Mouse (Mus musculus): ENCODE measurements around the gene Cd300lf. TPM values are rescaled to one million over a fixed set of nuclear protein-coding genes. Genes with fewer than 3 reads are reported as not detected.

Gene Cd300lf
- polyA plus RNA-seq, 1 experiment, result 1.2 TPM

DNA sequence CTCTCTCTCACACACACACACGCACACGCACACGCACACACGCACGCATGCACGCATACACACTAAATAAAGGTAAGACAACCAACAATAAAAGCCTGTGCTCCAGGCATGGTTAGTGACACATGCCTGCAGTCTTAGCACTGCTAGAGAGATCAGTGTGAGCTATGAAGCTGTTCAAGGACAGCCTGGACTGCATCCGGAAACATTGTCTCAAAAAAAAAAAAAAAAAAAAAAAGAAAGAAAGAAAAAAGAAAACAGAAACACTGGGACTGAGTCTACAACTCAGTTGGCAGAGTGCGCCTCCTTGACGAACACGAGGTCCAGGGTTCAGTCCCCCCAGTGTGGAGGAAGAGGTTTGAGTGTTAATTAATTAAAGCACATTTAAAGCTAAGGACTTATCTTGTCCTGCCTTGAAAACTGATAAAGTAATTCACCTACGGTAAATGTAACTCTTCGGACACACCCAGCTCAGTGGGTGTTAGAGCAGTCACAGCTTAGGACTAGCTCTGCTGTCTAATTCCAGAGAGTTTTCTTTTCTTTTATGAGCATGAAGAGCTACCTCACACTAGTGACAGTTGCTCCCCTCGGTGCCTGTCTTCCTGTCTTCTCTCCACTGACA, 4.2 kb downstream of the Cd300lf start:
- H3K27ac ChIP-seq (ENCODE audit: insufficient read depth, low read depth, low read length), result no peak overlapping the region
- no peak for TF ChIP-seq POLR2A (IDR thresholded peaks at IDR 0.05; ENCODE audit: low read depth, low read length)
- no peak for TF ChIP-seq CTCF (conservative IDR thresholded peaks at IDR 0.05; ENCODE audit: insufficient read depth, insufficient read length, low read depth, low read length)
- H3K36me3 ChIP-seq (ENCODE audit: control insufficient read depth, insufficient read depth, low read length), result no peaks in the 10 kb centered on the region
- no peaks in the 10 kb centered on the region; the same call in 1 of the 2 replicates for H3K27me3 ChIP-seq (replicated peaks; ENCODE audit: control insufficient read depth, insufficient read depth, low read length)
- 82% methylated on average over 13 of the region's 13 CpGs for WGBS
- no peak for DNase-seq
- no peak overlapping the region for H3K4me3 ChIP-seq (ENCODE audit: insufficient read depth, low read depth, low read length)
- H3K4me1 ChIP-seq (ENCODE audit: control insufficient read depth, insufficient read depth, low read length), result no peaks in the 10 kb centered on the region

DNA sequence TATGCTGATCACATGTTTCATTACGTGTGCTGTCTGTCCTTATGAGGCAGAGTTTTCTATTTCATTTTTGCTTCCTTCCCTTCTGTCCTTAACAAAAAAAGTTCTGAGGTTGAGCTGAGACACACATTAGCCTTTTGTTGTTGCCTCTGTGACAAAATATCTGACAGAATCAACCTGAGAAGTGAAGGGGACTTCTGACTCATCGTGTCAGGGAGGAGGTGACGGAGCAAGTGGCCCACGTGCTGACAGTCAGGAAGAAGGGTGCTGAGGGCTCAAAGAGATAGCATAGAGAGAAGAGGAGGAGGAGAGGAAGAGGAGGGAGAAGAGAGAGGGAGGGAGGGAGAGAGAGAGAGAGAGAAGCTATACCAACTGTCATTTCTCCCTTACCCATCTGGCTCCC, 5.3 kb downstream of the Cd300lf start:
- TF ChIP-seq POLR2A (IDR thresholded peaks at IDR 0.05; ENCODE audit: low read depth, low read length), result no peak
- no peak for TF ChIP-seq CTCF (conservative IDR thresholded peaks at IDR 0.05; ENCODE audit: insufficient read depth, insufficient read length, low read depth, low read length)
- DNase-seq, result no peak
- 65% methylated on average over 4 of the region's 4 CpGs for WGBS
- Histone ChIP-seq H3K4me3 (ENCODE audit: insufficient read depth, low read depth, low read length) (no peak overlapping the region), H3K4me1 (ENCODE audit: control insufficient read depth, insufficient read depth, low read length) (no peaks in the 10 kb centered on the region), H3K27me3 (replicated peaks; ENCODE audit: control insufficient read depth, insufficient read depth, low read length) (no peaks in the 10 kb centered on the region), H3K36me3 (ENCODE audit: control insufficient read depth, insufficient read depth, low read length) (no peaks in the 10 kb centered on the region), H3K27ac (ENCODE audit: insufficient read depth, low read depth, low read length) (no peak overlapping the region)

- H3K27ac ChIP-seq (ENCODE audit: insufficient read depth, low read depth, low read length), result no peak overlapping the region
- H3K4me1 ChIP-seq (ENCODE audit: control insufficient read depth, insufficient read depth, low read length), result no peaks in the 10 kb centered on the region
- TF ChIP-seq CTCF (conservative IDR thresholded peaks at IDR 0.05; ENCODE audit: insufficient read depth, insufficient read length, low read depth, low read length) (no peak), POLR2A (IDR thresholded peaks at IDR 0.05; ENCODE audit: low read depth, low read length) (no peak)
- DNase-seq, result no peak
- WGBS, result 59% methylated on average over 9 of the region's 9 CpGs
- no peaks in the 10 kb centered on the region for H3K36me3 ChIP-seq (ENCODE audit: control insufficient read depth, insufficient read depth, low read length)
- no peaks in the 10 kb centered on the region for H3K27me3 ChIP-seq (replicated peaks; ENCODE audit: control insufficient read depth, insufficient read depth, low read length)
- H3K4me3 ChIP-seq (ENCODE audit: insufficient read depth, low read depth, low read length), result no peak overlapping the region
Measured at GRCm38 (mm10) chr11:115119409-115119808, 14.4 kb downstream of the Cd300lf start.

DNA sequence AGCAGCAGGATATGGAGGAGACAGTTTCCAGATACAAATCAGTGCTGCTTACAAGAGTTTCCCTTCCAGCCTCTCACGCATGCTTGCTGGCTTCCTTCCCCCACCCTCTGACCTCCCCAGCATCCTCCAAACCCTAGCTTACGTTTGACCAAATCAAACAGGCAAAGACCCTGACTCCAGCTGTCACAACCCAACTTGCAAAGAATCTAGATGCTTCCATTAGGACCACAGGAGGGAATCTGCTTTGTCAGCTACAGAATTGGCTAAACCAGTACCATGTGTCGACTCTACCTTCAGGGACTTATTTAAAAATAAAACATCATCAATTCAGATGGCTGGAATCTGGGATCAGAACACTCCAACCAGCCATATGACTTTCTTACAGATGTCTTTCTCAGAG, 21.6 kb downstream of the Cd300lf start:
- H3K27ac ChIP-seq (ENCODE audit: insufficient read depth, low read depth, low read length), result no peak overlapping the region
- no peak for TF ChIP-seq CTCF (conservative IDR thresholded peaks at IDR 0.05; ENCODE audit: insufficient read depth, insufficient read length, low read depth, low read length)
- TF ChIP-seq POLR2A (IDR thresholded peaks at IDR 0.05; ENCODE audit: low read depth, low read length), result no peak
- WGBS, result 52% methylated on average over 3 of the region's 3 CpGs
- no peaks in the 10 kb centered on the region for H3K27me3 ChIP-seq (replicated peaks; ENCODE audit: control insufficient read depth, insufficient read depth, low read length)
- no peak overlapping the region for H3K4me3 ChIP-seq (ENCODE audit: insufficient read depth, low read depth, low read length)
- no peak for DNase-seq
- no peaks in the 10 kb centered on the region for H3K4me1 ChIP-seq (ENCODE audit: control insufficient read depth, insufficient read depth, low read length)
- no peaks in the 10 kb centered on the region for H3K36me3 ChIP-seq (ENCODE audit: control insufficient read depth, insufficient read depth, low read length)

DNA sequence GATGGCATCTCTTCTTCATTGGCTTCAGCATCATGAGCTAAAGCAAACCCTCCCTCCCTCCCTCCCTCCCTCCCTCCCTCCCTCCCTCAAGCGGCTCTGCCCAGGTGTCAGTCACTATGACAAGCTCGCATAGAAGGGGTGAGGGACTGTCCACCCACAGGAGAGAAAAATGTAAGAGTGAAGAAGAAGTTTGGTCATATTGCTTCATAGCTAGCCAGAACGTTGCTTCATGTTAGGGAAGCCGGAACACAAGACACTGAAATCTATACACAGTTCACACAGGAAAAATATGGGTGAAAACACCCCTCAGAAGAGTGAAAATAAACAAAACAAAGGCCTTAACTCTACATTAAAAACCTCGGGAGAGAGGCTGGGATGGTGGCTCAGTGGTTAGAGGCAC, 23.5 kb downstream of the Cd300lf start:
- no peak for TF ChIP-seq CTCF (conservative IDR thresholded peaks at IDR 0.05; ENCODE audit: insufficient read depth, insufficient read length, low read depth, low read length)
- TF ChIP-seq POLR2A (IDR thresholded peaks at IDR 0.05; ENCODE audit: low read depth, low read length), result no peak
- Histone ChIP-seq H3K4me1 (ENCODE audit: control insufficient read depth, insufficient read depth, low read length) (no peaks in the 10 kb centered on the region), H3K27ac (ENCODE audit: insufficient read depth, low read depth, low read length) (no peak overlapping the region), H3K27me3 (replicated peaks; ENCODE audit: control insufficient read depth, insufficient read depth, low read length) (no peaks in the 10 kb centered on the region), H3K36me3 (ENCODE audit: control insufficient read depth, insufficient read depth, low read length) (no peaks in the 10 kb centered on the region), H3K4me3 (ENCODE audit: insufficient read depth, low read depth, low read length) (no peak overlapping the region)
- 83% methylated on average over 4 of the region's 5 CpGs for WGBS
- no peak for DNase-seq

DNA sequence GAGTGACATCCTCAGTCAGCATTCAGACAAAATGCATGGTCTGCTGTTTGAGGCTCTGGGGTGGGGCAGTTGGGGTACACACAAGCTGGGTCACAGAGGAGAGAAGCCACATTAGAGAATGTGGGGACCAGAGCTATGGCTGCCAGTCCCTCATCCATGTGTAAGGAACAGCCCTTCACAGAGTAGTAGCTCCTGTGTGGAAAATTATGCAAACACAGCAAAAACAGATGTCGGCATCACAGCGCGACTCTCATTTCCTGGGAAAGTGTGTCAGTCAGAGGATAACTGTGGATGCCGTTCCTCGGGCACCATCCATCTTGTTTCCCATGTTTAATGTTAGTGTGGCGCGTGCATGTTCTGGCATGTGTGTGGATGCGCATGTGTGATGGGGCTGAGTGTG, 25.6 kb downstream of the Cd300lf start:
- Histone ChIP-seq H3K27ac (ENCODE audit: insufficient read depth, low read depth, low read length) (no peak overlapping the region), H3K27me3 (replicated peaks; ENCODE audit: control insufficient read depth, insufficient read depth, low read length) (no peaks in the 10 kb centered on the region), H3K4me1 (ENCODE audit: control insufficient read depth, insufficient read depth, low read length) (no peaks in the 10 kb centered on the region), H3K4me3 (ENCODE audit: insufficient read depth, low read depth, low read length) (no peak overlapping the region), H3K36me3 (ENCODE audit: control insufficient read depth, insufficient read depth, low read length) (no peaks in the 10 kb centered on the region)
- 89% methylated on average over 8 of the region's 8 CpGs for WGBS
- no peak for DNase-seq
- no peak for TF ChIP-seq POLR2A (IDR thresholded peaks at IDR 0.05; ENCODE audit: low read depth, low read length)
- no peak for TF ChIP-seq CTCF (conservative IDR thresholded peaks at IDR 0.05; ENCODE audit: insufficient read depth, insufficient read length, low read depth, low read length)

DNA sequence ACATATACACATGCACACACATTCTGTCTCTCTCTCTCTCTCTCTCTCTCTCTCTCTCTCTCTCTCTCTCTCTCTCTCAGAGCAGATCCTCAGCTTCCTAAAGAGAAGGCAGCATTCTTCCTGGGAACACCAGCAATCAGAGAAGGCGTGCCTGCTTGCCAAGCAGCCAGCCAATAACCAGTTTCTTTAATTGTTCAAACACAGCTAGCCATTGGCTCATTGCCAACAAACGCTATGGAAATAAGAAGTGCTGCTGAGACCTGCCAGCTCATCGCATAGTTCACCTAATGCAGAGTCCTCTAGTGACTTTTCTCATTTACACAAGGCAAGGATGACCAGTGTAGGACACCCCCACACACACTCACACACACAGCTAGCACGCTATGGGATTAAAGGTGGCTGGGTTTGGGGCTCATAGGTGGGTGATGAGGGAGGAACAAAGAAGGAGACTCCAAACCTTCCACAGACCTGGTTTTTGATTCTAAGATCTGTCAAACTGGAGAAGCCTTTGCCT, 26.3 kb downstream of the Cd300lf start:
- no peaks in the 10 kb centered on the region for H3K27me3 ChIP-seq (replicated peaks; ENCODE audit: control insufficient read depth, insufficient read depth, low read length)
- DNase-seq, result no peak
- no peak overlapping the region for H3K4me3 ChIP-seq (ENCODE audit: insufficient read depth, low read depth, low read length)
- H3K27ac ChIP-seq (ENCODE audit: insufficient read depth, low read depth, low read length), result no peak overlapping the region
- WGBS, result 31% methylated on average over 4 of the region's 4 CpGs
- no peaks in the 10 kb centered on the region for H3K36me3 ChIP-seq (ENCODE audit: control insufficient read depth, insufficient read depth, low read length)
- H3K4me1 ChIP-seq (ENCODE audit: control insufficient read depth, insufficient read depth, low read length), result no peaks in the 10 kb centered on the region
- TF ChIP-seq CTCF (conservative IDR thresholded peaks at IDR 0.05; ENCODE audit: insufficient read depth, insufficient read length, low read depth, low read length) (no peak), POLR2A (IDR thresholded peaks at IDR 0.05; ENCODE audit: low read depth, low read length) (no peak)
